7 mouse cellular contexts compared by ENCODE assay signal in genomic region chr2:79635426-79636291, GRCm38 (mm10). TPM values are rescaled to one million over a fixed set of nuclear protein-coding genes. Genes with fewer than 3 reads are reported as not detected.
A peak's percentile ranks its signal among the peaks of the same experiment; 100 is the strongest.
DNase-seq lines count a peak whose midpoint lies in the region; ATAC-seq lines count a peak whose summit lies in the region.

No protein-coding gene starts in this region.

- peak overlapping the region; percentile 75 for H3K4me2 ChIP-seq in hindbrain, embryonic 16.5 days (ENCODE audit: low read length)

- peak overlapping the region; percentile 85 for H3K27ac ChIP-seq in hindbrain, embryonic 16.5 days (ENCODE audit: low read depth, low read length)

- no peaks in the 10 kb centered on the region for H3K9me3 ChIP-seq in hindbrain, embryonic 16.5 days (ENCODE audit: control insufficient read depth, low read length)

- peak; percentile 34 for ATAC-seq in activated CD4-positive, CD25-positive, alpha-beta regulatory T cell, adult 4 months
- ATAC-seq in hindbrain, embryonic 16.5 days, result peak; percentile 90; the same call in 1 of the 2 replicates
- ATAC-seq in megakaryocyte, adult 5-6 weeks (ENCODE audit: poor library complexity, severe bottlenecking), result peak; percentile 57

- H3K9ac ChIP-seq in hindbrain, embryonic 16.5 days (ENCODE audit: low read depth, low read length), result peak overlapping the region; percentile 85

- peak; percentile 83 to 84 for DNase-seq in cerebellum, postnatal 25 days
- peak; percentile 74 for DNase-seq in gastrocnemius, adult 18-20 months (ENCODE audit: low spot score)
- peak; percentile 54 for DNase-seq in left cerebral cortex, adult 8-10 months (ENCODE audit: low spot score in 2 of 2)
- DNase-seq in right cerebral cortex, adult 18-20 months, result peak; percentile 65

- H3K36me3 ChIP-seq in hindbrain, embryonic 16.5 days (ENCODE audit: control insufficient read depth, insufficient read depth, low read length), result no peaks in the 10 kb centered on the region

- no peaks in the 10 kb centered on the region for H3K27me3 ChIP-seq in hindbrain, embryonic 16.5 days (replicated peaks; ENCODE audit: control insufficient read depth, insufficient read depth, low read length)

- H3K4me1 ChIP-seq in hindbrain, embryonic 16.5 days (ENCODE audit: control insufficient read depth, insufficient read depth, low read depth, low read length), result peaks cover 8% of the 10 kb centered on the region

- H3K4me3 ChIP-seq in hindbrain, embryonic 16.5 days (ENCODE audit: low read length), result peak overlapping the region; percentile 79

- WGBS in hindbrain, embryonic 16.5 days, result under 1% methylated on average over 80 of the region's 83 CpGs

RNA-seq across cellular contexts. Expression of gene Itprid2, which starts 0.5 kb away (rescaled TPM):
- polyA plus RNA-seq in activated CD4-positive, CD25-positive, alpha-beta regulatory T cell, adult 4 months (2017; shearing (Covaris generic)), result 1 to 10 TPM; 3.6 to 3.9 TPM
- 10 to 100 TPM; 12.5 to 17.7 TPM for total RNA-seq in gastrocnemius, adult 18-20 months (2021)
- polyA plus RNA-seq in hindbrain, embryonic 16.5 days (2015; fragmentation: Nextera tagmentation; extraction: Ambion mirVana), result 5.0 and 5.5 TPM in 2 replicates
- 10 to 100 TPM; 40.6 to 44.6 (median 42.8) TPM for total RNA-seq in left cerebral cortex, adult 8-10 months (2022)
- total RNA-seq in megakaryocyte, adult 5-6 weeks (2015), result 26.9 and 38.7 TPM in 2 replicates
- 16.7 and 25.4 TPM in 2 replicates for total RNA-seq in megakaryocyte, adult 5-6 weeks (2017)

Comparison
In these comparisons a context has a peak if more than half of its experiments do, and no peak if none do; other contexts are left out.
1. Peak in every context shown above with its lines: DNase-seq, ATAC-seq, H3K4me3 ChIP-seq and H3K27ac ChIP-seq.
2. ATAC-seq: peak in every context shown above with its lines; median percentile 90 in hindbrain, embryonic 16.5 days; 57 in megakaryocyte, adult 5-6 weeks; 34 in activated CD4-positive, CD25-positive, alpha-beta regulatory T cell, adult 4 months.